Mouse (Mus musculus) heart, adult 2 months (tissue): ENCODE measurements around the gene St6gal1. TPM values are rescaled to one million over a fixed set of nuclear protein-coding genes. Genes with fewer than 3 reads are reported as not detected.

Experiments
- DNase-seq, 2 experiments: peaks; one replicate each; pipeline ENCODE4 v3.0.0; 2021
- H3K27ac ChIP-seq: fragments of 200-600 bp; 2 replicates; pipeline ENCODE4 v1.8.1; 2022
- H3K27me3 ChIP-seq: fragments of 200-500 bp; 2 replicates; pipeline ENCODE4 v1.6.1; 2012; ENCODE audit warnings: mild to moderate bottlenecking, low read length, inconsistent platforms, mixed read lengths; ENCODE audit not compliant: control insufficient read depth, insufficient read depth
- H3K36me3 ChIP-seq: fragments of 200-500 bp; 2 replicates; pipeline ENCODE4 v1.6.1; 2012; ENCODE audit warnings: low read length, inconsistent platforms; ENCODE audit not compliant: control insufficient read depth, insufficient read depth
- H3K4me1 ChIP-seq: fragments of 200-500 bp; 2 replicates; pipeline ENCODE4 v1.6.1; 2011; ENCODE audit warnings: low read length; ENCODE audit not compliant: control insufficient read depth, insufficient read depth
- H3K4me3 ChIP-seq: fragments of 200-600 bp; 2 replicates; pipeline ENCODE4 v1.8.1; 2022
- H3K79me2 ChIP-seq: fragments of 200-500 bp; replicated peaks from 2 replicates; pipeline ENCODE4 v1.6.1; 2012; ENCODE audit warnings: mild to moderate bottlenecking, inconsistent platforms, low read length, moderate library complexity, mixed read lengths; ENCODE audit not compliant: control insufficient read depth, insufficient read depth
- H3K9ac ChIP-seq: fragments of 200-500 bp; 2 replicates; pipeline ENCODE4 v1.6.1; 2012; ENCODE audit warnings: low read depth, mild to moderate bottlenecking, control low read depth, inconsistent platforms, low read length, mixed read lengths
- CTCF ChIP-seq: fragments of 200-600 bp; IDR thresholded peaks from 2 replicates; pipeline ENCODE4 v1.8.1; 2022; ENCODE audit warnings: antibody characterized with exemption, mild to moderate bottlenecking, moderate library complexity
- EP300 ChIP-seq: fragments of 200-500 bp; IDR thresholded peaks from 2 replicates; pipeline ENCODE4 v1.6.1; 2011; ENCODE audit warnings: low read depth, low read length, control low read depth; ENCODE audit not compliant: insufficient read depth
- POLR2A ChIP-seq: fragments of 200-500 bp; IDR thresholded peaks from 2 replicates; pipeline ENCODE4 v1.6.1; 2011; ENCODE audit warnings: mild to moderate bottlenecking, low read depth, low read length, control low read depth; ENCODE audit not compliant: insufficient read depth
- WGBS: fragments of 180-500 bp; shearing (Covaris S2); methylation state at CpG from one replicate; pipeline ENCODE4 v1.1.7; 2018; 5-methylcytosine and 5-hydroxymethylcytosine counted together
- intact Hi-C: fragments of 180-260 bp; cut with DNase I; formaldehyde crosslinking; loops from one replicate; pipeline ENCODE4 v1.15.1; 2025
- polyA plus RNA-seq: library from polyadenylated mRNA; depleted of rRNA; stranded (reverse); fragments of >200 nt; gene quantifications from 2 replicates; pipeline ENCODE4 v1.2.3, GENCODE M21; 2012
- total RNA-seq, 2 experiments: library from RNA; stranded (reverse); gene quantifications; 2 replicates each; pipeline ENCODE4 v1.2.3; 2021

Gene St6gal1
- total and polyA plus RNA-seq, 3 experiments = 6.0 to 9.9 (median 8.4) TPM

- intact Hi-C loops = no loop called here
- H3K27ac ChIP-seq = no peak overlapping the region
- no peak for TF ChIP-seq POLR2A
- TF ChIP-seq CTCF = no peak
- TF ChIP-seq EP300 = no peak
- no peaks in the 10 kb centered on the region for H3K27me3 ChIP-seq
- no peak overlapping the region for H3K4me3 ChIP-seq
- no peaks in the 10 kb centered on the region; the same call in 1 of the 2 replicates for H3K4me1 ChIP-seq
- WGBS = 88% methylated on average over 7 of the region's 7 CpGs
- DNase-seq = no peak
- H3K9ac ChIP-seq = no peak overlapping the region
- no peaks in the 10 kb centered on the region for H3K79me2 ChIP-seq
- no peaks in the 10 kb centered on the region for H3K36me3 ChIP-seq
Observed at GRCm38 (mm10) chr16:23370724-23371123, 146.2 kb downstream of the St6gal1 start.

- H3K9ac ChIP-seq = no peak overlapping the region
- no peaks in the 10 kb centered on the region for H3K79me2 ChIP-seq
- H3K4me1 ChIP-seq = no peaks in the 10 kb centered on the region; the same call in 1 of the 2 replicates
- no peaks in the 10 kb centered on the region for H3K36me3 ChIP-seq
- no peak for TF ChIP-seq CTCF
- TF ChIP-seq POLR2A = no peak
- no peak for TF ChIP-seq EP300
- H3K4me3 ChIP-seq = no peak overlapping the region
- no peak for DNase-seq
- intact Hi-C loops = no loop called here
- H3K27ac ChIP-seq = no peak overlapping the region
- 52% methylated on average over 2 of the region's 2 CpGs for WGBS
- H3K27me3 ChIP-seq = no peaks in the 10 kb centered on the region
Observed at GRCm38 (mm10) chr16:23372340-23372739, 147.8 kb downstream of the St6gal1 start.

- WGBS = 91% methylated on average over 4 of the region's 4 CpGs
- Histone ChIP-seq H3K4me1 (no peaks in the 10 kb centered on the region; the same call in 1 of the 2 replicates), H3K36me3 (no peaks in the 10 kb centered on the region), H3K27me3 (no peaks in the 10 kb centered on the region), H3K27ac (no peak overlapping the region), H3K79me2 (no peaks in the 10 kb centered on the region), H3K9ac (no peak overlapping the region), H3K4me3 (no peak overlapping the region)
- no peak for DNase-seq
- TF ChIP-seq CTCF (no peak), EP300 (no peak), POLR2A (no peak)
- intact Hi-C loops = no loop called here
Observed at GRCm38 (mm10) chr16:23374068-23374467, 149.5 kb downstream of the St6gal1 start.

DNA sequence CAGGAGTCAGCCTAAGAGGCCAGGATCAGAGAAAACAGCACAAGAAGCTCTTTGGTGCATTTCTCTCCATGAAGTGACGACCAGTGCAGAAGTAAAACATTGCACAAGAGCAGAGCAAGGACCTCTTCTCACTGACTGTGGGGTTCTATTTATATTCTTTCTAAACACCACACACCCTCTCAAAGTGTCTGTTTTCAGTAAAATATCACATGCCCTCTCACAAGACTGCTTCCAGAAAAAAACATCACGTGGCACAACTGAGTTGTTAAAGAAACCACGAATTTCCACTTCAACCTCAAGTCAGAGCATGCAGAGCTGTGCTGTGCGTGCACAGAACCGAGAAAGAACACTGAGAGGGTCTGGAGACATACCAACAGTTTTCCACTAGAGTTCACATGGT, 150.4 kb downstream of the St6gal1 start:
- DNase-seq = peak in 1 of 2 experiments; percentile 28
- no peak overlapping the region for H3K27ac ChIP-seq
- intact Hi-C loops = no loop called here

GRCm38 (mm10) chr16:23376189-23376588, 151.6 kb downstream of the St6gal1 start:
- TF ChIP-seq POLR2A = no peak
- no peak for TF ChIP-seq EP300
- TF ChIP-seq CTCF = peak; percentile 31
- Histone ChIP-seq H3K79me2 (no peaks in the 10 kb centered on the region), H3K4me1 (no peaks in the 10 kb centered on the region), H3K9ac (no peak overlapping the region), H3K36me3 (no peaks in the 10 kb centered on the region), H3K27ac (no peak overlapping the region), H3K27me3 (no peaks in the 10 kb centered on the region), H3K4me3 (no peak overlapping the region)
- DNase-seq = no peak
- intact Hi-C loops = no loop called here
- WGBS = 31% methylated on average over 10 of the region's 10 CpGs

More for the DNA sequence above, 150.4 kb downstream of the St6gal1 start:
- no peak overlapping the region for H3K9ac ChIP-seq
- H3K27me3 ChIP-seq = no peaks in the 10 kb centered on the region
- TF ChIP-seq CTCF (no peak), POLR2A (no peak), EP300 (no peak)
- 63% methylated on average over 5 of the region's 5 CpGs for WGBS
- no peaks in the 10 kb centered on the region for H3K79me2 ChIP-seq
- H3K4me1 ChIP-seq = no peaks in the 10 kb centered on the region
- H3K36me3 ChIP-seq = no peaks in the 10 kb centered on the region
- no peak overlapping the region for H3K4me3 ChIP-seq

DNA sequence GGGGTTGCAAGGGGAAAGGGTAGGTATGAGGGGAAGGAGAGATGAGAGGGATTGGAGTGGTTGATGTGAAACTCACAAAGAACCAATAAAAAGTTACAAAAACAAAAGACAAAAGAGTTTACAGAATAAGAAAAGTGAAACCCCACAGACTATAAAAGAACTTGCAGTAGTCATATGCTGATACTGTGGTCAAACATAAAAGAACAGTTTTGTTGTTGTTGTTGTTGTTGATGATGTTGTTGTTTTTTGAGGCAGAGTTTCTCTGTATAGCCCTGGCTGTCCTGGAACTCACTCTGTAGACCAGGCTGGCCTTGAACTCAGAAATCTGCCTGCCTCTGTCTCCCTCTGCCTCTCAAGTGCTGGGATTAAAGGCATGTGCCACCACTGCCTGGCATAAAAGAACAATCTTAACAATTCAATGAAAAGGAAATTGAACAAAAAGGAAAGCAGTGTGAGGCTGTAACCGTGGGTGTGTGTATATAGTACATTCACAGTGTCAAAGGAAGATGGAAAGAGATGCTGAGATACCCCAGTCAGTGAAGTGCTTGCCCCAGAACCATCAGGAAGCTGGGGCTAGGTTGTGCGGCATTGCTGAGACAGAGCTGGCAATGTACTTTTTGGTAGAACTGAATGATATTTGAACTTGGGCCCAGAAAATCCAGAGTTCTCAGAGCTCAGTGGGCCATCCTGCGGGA, 155.1 kb downstream of the St6gal1 start:
- Histone ChIP-seq H3K4me3 (no peak overlapping the region), H3K9ac (no peak overlapping the region), H3K27me3 (no peaks in the 10 kb centered on the region), H3K36me3 (no peaks in the 10 kb centered on the region), H3K27ac (no peak overlapping the region), H3K4me1 (no peaks in the 10 kb centered on the region), H3K79me2 (no peaks in the 10 kb centered on the region)
- no peak for TF ChIP-seq POLR2A
- TF ChIP-seq CTCF = no peak
- no peak for TF ChIP-seq EP300
- WGBS = 76% methylated on average over 3 of the region's 3 CpGs
- intact Hi-C loops = no loop called here
- no peak for DNase-seq
